Mouse (Mus musculus) brain, embryonic 14.5 days (tissue): ENCODE data around the gene Crb3.

ENCODE experiments used
- CTCF ChIP-seq: fragments of 200-500 bp; IDR thresholded peaks from 2 replicates; pipeline ENCODE4 v1.5.1; 2012; ENCODE audit warnings: inconsistent platforms, mild to moderate bottlenecking, moderate library complexity, borderline replicate concordance; ENCODE audit not compliant: insufficient read depth, insufficient read length; ENCODE audit errors: extremely low read depth
- POLR2A ChIP-seq: fragments of 200-500 bp; IDR thresholded peaks from 2 replicates; pipeline ENCODE4 v1.6.1; 2012; ENCODE audit warnings: mild to moderate bottlenecking, inconsistent platforms, borderline replicate concordance; ENCODE audit not compliant: poor library complexity, insufficient read depth, insufficient read length, severe bottlenecking; ENCODE audit errors: extremely low read depth

DNA sequence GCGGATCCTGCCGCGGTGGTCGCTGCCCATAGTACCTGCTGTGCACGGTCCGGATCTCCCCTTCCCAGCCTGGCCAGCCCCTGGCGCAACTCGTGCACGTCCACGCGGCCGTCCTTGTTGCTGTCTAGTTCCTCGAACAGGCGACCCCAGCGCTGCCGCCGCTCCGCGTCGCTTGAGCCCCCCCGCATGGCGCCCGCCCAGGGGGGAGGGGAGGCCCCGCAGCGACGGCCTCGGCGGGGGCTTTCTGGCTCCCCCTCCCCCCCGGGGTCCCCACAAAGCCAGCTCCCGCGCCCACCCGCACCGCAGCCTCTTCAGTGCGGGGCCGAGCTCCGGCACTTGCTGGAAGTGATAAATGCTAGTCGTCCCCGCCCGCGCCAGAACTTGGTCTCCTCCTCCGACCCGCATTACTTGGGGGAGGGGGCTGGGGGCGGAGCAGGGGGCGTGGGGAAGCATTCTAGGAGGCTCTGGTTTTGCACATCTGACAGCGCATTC, 627 bp downstream of the Crb3 start, which contains the start of gene Slc25a23:
- TF ChIP-seq CTCF (no peak), POLR2A (0 out of 2 replicates have a peak, but pooled peaks have one; percentile 39)
